Mouse (Mus musculus) retina, postnatal 7 days (tissue): ENCODE data around the gene Bod1.

Experiments used
- DNase-seq: peaks from one replicate; pipeline ENCODE4 v3.0.0-alpha.2; 2012; ENCODE audit warnings: low read depth, low spot score

Bod1 gene

GRCm38 (mm10) chr11:31669172-31669869 is 2.4 kb downstream of the Bod1 start:
- DNase-seq = no peak

GRCm38 (mm10) chr11:31664186-31664585 is 7.5 kb downstream of the Bod1 start:
- no peak for DNase-seq

GRCm38 (mm10) chr11:31663501-31663900 is 8.2 kb downstream of the Bod1 start:
- no peak for DNase-seq

GRCm38 (mm10) chr11:31662872-31663446 is 8.7 kb downstream of the Bod1 start:
- DNase-seq = no peak

GRCm38 (mm10) chr11:31662214-31662613 is 9.5 kb downstream of the Bod1 start:
- no peak for DNase-seq

- DNase-seq = no peak
Measured at GRCm38 (mm10) chr11:31657806-31658175, 13.9 kb downstream of the Bod1 start.

- no peak for DNase-seq
Measured at GRCm38 (mm10) chr11:31657168-31657805, 14.4 kb downstream of the Bod1 start.

- no peak for DNase-seq
Measured at GRCm38 (mm10) chr11:31649507-31649906, 22.2 kb downstream of the Bod1 start.

GRCm38 (mm10) chr11:31647268-31647667 is 24.4 kb downstream of the Bod1 start:
- DNase-seq = no peak

GRCm38 (mm10) chr11:31646571-31646970 is 25.1 kb downstream of the Bod1 start:
- DNase-seq = no peak

- DNase-seq = no peak
Measured at GRCm38 (mm10) chr11:31643120-31643519, 28.6 kb downstream of the Bod1 start.

GRCm38 (mm10) chr11:31641066-31641810 is 30.4 kb downstream of the Bod1 start:
- DNase-seq = no peak

- DNase-seq = no peak
Measured at GRCm38 (mm10) chr11:31640187-31640586, 31.5 kb downstream of the Bod1 start.

GRCm38 (mm10) chr11:31637788-31638373 is 33.8 kb downstream of the Bod1 start:
- DNase-seq = peak; percentile 59

GRCm38 (mm10) chr11:31628700-31629099 is 43.0 kb downstream of the Bod1 start:
- DNase-seq = no peak

GRCm38 (mm10) chr11:31620796-31621195 is 50.9 kb downstream of the Bod1 start:
- no peak for DNase-seq

- no peak for DNase-seq
Measured at GRCm38 (mm10) chr11:31617797-31618196, 53.9 kb downstream of the Bod1 start.

GRCm38 (mm10) chr11:31617236-31617635 is 54.4 kb downstream of the Bod1 start:
- DNase-seq = peak; percentile 16

GRCm38 (mm10) chr11:31616722-31617121 is 55.0 kb downstream of the Bod1 start:
- DNase-seq = no peak
